Mouse (Mus musculus): Measurements from ENCODE around the gene Osbp. TPM values are rescaled to one million over a fixed set of nuclear protein-coding genes. Genes with fewer than 3 reads are reported as not detected.

Gene Osbp
- 46.5 TPM for polyA plus RNA-seq (2017; shearing (Covaris generic))

GRCm38 (mm10) chr19:11965023-11965942 is at the start of gene Osbp:
Gene Osbp, plus strand, starts transcription at chr19:11965941.

DNA sequence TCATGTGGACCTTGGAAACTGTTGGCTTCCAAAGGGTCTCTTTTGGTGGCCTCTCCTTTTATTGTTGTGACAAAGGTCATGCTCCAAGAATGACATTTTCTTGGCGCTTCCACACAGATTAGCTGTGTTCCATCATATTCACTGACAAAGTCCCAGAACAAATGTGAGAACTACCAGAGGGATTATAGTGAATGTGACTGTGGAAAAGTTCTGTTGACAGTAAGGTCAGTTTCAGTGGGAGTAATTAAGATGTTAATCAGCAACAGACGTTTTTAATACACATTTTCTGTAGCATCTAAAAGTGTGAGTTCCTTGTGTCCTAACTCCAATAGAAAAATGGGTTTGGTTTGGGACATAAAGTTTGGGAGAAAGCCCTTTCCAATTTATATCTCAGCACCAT is 75.5 kb downstream of the Osbp start, which contains the start of gene Olfr1423:
Olfr1423 (minus strand) TSS at position 101 of the 400 bp plus-strand sequence.

Other genes with a start within 250 kb of the Osbp start
- gene Gif, start 218.4 kb upstream of the Osbp start, polyA plus RNA-seq (2017; shearing (Covaris generic)): not detected
- 42.4 TPM for gene Mrpl16, start 195.6 kb upstream of the Osbp start, polyA plus RNA-seq (2017; shearing (Covaris generic))
- 1.9 TPM for gene Stx3, start 146.5 kb upstream of the Osbp start, polyA plus RNA-seq (2017; shearing (Covaris generic))
- not detected for gene Olfr1417, start 126.7 kb upstream of the Osbp start, polyA plus RNA-seq (2017; shearing (Covaris generic))
- 0.11 TPM for gene Olfr1418, start 104.9 kb upstream of the Osbp start, polyA plus RNA-seq (2017; shearing (Covaris generic))
- gene Olfr1419, start 90.8 kb upstream of the Osbp start, polyA plus RNA-seq (2017; shearing (Covaris generic)): not detected
- gene Olfr1420, start 79.4 kb upstream of the Osbp start, polyA plus RNA-seq (2017; shearing (Covaris generic)): not detected
- 22.5 TPM for gene Patl1, start 53.5 kb upstream of the Osbp start, polyA plus RNA-seq (2017; shearing (Covaris generic))
- gene Olfr1423, start 75.4 kb downstream of the Osbp start, polyA plus RNA-seq (2017; shearing (Covaris generic)): 0.04 TPM
- not detected for gene Olfr1424, start 96.7 kb downstream of the Osbp start, polyA plus RNA-seq (2017; shearing (Covaris generic))
- gene Olfr1425, start 111.8 kb downstream of the Osbp start, polyA plus RNA-seq (2017; shearing (Covaris generic)): not detected
- gene Olfr1426, start 126.1 kb downstream of the Osbp start, polyA plus RNA-seq (2017; shearing (Covaris generic)): not detected
- not detected for gene Olfr1427, start 137.4 kb downstream of the Osbp start, polyA plus RNA-seq (2017; shearing (Covaris generic))
- not detected for gene Olfr1428, start 150.0 kb downstream of the Osbp start, polyA plus RNA-seq (2017; shearing (Covaris generic))
- 0.06 TPM for gene Olfr76, start 157.3 kb downstream of the Osbp start, polyA plus RNA-seq (2017; shearing (Covaris generic))
- 0.23 TPM for gene Olfr1555-ps1, start 204.2 kb downstream of the Osbp start, polyA plus RNA-seq (2017; shearing (Covaris generic))
- gene Olfr1431, start 234.7 kb downstream of the Osbp start, polyA plus RNA-seq (2017; shearing (Covaris generic)): not detected

Measured in CD4-positive, CD25-positive, alpha-beta regulatory T cell (primary cell).